Mouse (Mus musculus): Measurements from ENCODE around the gene Prss23.

- TF ChIP-seq GATA1 (IDR thresholded peaks at IDR 0.05; ENCODE audit: borderline replicate concordance, low read length) (no peak), FLI1 (IDR thresholded peaks at IDR 0.05; ENCODE audit: low read length) (no peak)
These were observed 29.7 kb upstream of the Prss23 start for GRCm38 (mm10) chr7:89556652-89557051.
